Mouse (Mus musculus): Measurements from ENCODE around the gene Aqr.

Aqr gene

DNA sequence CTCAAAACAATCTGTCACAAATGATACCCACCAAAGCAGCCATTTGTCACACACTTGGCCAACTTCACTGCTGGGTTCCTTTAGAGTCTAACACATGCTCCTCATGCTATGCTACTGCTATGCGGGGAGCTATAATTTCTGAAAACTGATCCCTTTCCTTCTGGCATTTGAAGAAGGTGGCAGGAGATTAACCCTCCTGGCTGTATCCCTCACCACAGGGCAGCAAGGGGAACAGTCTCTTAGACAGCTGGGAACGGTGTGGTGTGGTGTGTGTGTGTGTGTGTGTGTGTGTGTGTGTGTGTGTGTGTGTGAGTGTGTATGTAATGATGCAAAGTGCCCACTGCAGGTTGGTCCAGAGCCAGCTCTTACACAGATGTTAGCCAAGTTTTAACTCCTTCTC lies 51.0 kb downstream of the Aqr start:
- DNase-seq (ENCODE audit: low read depth, low spot score): no peak

DNA sequence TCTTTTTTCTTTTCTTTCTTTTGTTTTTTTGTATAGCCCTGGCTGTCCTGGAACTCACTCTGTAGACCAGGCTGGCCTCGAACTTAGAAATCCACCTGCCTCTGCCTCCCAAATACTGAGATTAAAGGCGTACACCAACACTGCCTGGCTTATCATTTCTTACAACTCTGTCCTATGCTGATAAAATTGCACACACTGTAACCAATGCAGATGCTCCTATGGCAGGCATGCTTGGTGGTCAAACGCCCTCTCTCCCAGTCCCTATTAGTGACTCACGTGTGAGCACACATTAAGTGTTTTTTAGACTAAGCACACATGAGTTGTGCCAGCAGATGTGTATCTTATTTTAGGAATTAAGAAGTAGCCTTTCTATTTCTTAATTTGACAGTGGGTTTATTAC lies 53.5 kb downstream of the Aqr start:
- DNase-seq (ENCODE audit: low read depth, low spot score): no peak

DNA sequence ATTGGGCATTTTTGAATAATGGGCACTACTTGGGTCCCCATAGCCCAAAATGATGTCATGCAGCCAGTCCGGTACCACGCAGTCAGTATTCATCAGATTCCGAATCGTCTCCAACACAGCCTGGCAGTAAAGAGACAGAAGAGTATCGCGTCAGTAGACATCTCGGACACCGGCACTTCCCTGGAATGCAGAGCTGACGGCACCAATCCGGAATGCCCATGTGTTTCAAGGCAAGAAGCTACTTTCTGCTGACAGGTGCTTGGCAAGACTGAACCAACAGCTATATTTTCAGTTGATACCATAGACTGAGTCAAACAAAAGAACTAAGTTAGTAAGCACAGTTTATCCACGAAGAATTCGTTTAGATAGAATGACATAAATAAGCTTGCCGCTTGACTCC lies 56.2 kb downstream of the Aqr start:
- no peak for DNase-seq (ENCODE audit: low read depth, low spot score)

DNA sequence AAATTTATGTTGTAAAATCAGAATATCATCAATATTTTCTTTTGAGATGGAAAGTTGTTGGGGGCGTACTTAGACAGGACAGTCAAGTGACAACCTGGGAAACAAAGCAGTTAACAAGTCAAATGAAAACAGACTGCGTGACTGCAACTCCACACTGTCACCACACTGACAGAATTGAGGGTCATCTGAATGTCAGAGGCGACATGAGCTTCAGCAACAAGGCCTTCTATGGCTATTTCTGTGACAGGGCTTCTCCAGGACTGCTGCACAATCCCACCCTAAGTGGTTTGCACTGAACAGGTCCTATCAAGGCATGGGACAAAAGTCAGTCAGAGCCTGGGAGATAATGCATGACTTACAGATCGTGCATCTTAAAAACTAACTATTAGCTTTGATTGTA lies 63.5 kb downstream of the Aqr start:
- no peak for DNase-seq (ENCODE audit: low read depth, low spot score)

DNA sequence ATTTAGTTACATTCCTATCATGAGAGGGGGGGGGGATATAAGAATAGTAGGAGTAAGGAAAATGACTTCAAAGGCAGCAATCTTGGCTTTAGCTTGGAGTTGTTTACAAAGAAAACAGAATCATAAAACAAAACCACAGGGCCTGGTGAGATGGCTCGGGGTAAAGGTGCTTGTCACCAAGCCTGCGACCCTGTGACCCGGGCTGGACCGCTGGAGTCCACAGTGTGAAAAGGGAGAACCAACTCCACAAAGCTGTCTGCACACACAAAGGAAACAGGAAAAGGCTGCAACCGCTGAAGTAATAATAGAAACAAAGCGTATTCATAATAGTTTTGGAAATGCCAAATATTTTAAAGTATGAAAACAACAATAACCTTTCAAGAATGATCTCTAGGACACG lies 67.4 kb downstream of the Aqr start:
- DNase-seq (ENCODE audit: low read depth, low spot score): no peak

DNA sequence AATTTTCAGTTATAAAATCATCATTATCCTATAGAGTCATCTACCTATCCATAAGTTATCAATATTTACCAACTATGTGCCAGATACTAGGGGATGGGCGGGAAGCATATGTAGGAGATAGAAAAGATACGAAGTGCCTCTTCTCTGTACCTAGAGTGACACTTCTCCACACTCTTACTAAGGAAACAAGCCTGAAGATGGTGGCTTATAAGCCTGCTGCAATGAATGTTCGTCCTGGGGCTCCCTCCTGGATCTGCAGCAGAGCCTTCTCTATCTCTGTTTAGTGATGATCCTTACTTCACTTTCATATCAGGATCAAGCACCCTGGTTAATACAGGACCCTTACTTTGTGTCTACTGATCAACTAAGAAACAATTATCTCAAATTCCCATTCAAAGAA lies 69.2 kb downstream of the Aqr start:
- no peak for DNase-seq (ENCODE audit: low read depth, low spot score)

DNA sequence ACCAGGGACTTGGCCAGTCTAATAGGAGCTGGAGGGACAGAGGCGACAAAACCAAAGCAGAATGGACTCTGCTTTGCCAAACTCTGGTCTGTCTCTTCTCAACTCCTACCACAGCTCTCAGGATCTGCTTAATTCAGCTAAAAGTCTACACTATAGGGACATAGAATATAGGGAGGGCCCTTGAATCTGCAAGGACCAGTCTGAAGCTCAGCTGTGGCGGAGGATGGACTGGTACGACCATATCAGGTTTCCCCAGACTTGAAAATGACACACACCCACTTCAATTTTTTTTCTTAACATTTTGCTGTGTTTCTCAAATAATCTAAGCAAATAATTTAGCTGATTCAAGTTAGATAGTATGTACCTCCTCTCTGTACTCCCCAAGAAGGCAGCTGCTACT lies 69.6 kb downstream of the Aqr start:
- DNase-seq (ENCODE audit: low read depth, low spot score): no peak

DNA sequence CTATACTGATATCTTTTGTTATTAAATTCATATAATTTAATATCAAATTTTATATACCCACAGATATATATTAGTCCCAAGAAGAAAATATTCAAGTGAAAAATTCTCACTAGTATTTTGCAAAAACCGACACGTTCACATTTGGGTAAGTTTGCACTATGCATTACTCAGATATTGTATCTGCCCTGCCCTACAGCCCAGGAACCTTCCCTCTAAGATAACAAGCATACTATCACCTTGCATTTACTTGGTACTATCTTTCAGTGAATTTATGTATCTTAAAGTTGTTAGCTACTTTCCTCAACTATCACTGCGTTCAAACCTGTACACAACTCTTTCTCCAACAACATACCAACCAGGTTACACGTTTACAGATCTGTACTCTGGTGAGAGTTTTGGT lies 71.3 kb downstream of the Aqr start:
- DNase-seq (ENCODE audit: low read depth, low spot score): no peak

DNA sequence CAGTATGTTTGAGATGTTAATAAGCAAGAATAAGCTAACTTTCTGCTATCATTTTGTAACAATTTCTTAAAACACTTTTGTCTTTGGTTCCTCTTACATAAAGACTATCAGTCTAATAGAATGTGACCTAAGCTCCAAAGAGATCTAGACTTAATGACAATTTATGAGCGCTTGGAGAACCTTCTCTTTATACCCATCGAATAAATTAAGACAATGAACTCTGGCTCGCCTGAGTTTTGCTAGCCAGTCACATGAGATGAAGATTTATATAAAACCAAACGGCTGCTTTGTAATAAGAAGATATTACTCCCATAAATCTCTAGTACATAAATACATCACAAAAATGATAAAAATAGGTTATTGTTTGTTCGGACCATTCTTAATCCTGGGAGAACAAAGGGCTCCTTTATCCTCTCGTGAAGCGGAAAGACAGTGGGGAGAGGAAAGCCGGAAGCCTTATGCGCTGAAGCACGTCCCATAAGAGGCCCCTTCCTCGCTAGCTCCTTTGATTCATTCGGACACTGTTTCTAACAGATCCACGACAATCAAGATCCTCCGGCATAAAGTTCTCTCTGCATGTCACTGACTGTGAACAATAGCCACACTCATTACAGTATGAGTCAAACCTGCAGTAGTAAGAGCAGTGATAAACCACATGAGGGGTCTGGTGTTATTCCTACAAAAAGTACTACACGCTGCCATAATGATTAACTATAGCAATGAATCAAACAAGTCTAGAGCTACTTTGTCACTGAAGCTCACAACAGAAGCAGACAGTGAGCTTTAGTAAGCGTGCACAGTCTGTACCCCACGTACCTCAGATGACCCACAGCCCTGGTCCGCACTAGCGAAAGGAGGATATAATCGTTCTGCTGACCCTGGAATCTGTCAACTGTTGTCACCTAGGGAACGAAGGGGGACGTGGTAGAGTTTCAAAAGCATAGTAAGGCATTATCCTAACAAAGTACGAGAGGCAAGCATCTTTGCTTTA lies 79.2 kb downstream of the Aqr start:
- DNase-seq (ENCODE audit: low read depth, low spot score): no peak

DNA sequence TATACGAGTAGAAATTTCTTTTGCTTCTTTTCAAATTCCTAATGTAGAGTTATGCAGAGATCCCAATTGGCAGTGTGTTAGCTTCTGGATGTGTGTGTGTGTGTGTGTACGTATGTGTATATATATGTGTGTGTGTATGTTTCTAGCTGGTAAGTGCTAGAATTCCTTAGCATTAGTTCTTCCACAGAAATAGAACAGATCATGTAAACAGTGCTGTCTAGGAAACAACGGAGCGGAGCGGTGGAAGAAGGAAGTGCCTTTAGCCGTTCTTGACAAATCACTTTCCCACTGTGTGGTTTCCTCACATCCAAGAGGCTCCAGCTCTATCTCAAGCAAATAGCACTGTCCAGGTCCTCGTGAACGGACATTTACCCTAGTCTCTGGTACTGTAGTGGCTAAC lies 80.4 kb downstream of the Aqr start:
- DNase-seq (ENCODE audit: low read depth, low spot score): no peak

DNA sequence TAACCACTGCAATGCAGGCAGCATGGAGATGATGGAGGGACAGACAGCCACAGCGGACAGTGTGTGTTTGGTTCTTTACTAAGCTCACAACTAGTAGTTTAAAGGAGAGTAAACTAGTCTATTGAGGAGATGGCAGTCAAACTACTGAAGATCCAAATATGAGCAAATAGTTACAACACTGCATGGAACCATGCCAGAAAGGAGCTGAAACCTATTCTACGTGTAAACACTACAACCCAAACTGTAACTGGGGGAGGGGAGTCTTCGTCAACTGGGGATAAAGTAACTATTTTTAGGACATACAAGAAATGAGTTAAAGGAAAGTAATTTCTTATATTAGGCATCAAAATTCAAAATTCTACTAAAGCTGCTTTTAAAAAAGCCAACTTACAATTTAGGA lies 84.4 kb downstream of the Aqr start:
- DNase-seq (ENCODE audit: low read depth, low spot score): no peak

DNA sequence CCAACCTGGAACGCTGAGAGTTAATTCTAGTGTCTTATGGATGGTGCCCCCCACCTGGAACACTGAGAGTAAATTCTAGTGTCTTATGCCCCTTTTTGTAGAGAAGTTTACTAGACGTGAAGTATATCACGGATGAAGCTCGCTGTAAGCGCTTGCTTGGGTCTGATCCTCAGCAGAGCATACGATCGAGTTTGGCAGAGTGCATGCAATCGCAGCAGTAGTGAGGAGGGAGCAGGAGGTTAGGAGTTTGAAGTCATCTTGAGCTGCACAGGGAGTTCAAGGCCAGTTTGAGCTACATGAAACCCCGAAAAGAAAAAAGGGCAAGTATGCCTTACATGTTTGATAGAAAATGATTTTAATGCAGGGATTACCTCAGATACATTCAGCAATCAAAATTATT lies 86.0 kb downstream of the Aqr start:
- DNase-seq (ENCODE audit: low read depth, low spot score): no peak

DNA sequence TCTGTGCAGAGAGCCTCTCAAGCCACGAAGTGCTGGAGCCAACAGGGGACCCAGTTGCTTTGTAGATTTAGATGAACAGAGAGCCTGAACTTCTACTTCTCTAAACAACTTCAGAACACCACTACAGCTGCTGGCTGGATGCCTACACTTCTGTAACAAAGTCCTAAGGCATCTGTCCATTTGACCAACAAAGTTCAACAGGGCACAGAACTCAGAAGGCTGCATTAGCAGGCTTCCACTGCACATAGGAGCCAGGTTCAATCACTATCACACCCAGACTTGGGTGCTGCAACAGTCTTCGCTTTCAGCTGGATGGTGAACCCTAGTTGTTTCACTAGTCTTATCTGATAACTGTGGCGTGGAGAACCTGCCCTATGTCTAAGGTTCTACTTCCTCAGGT lies 87.0 kb downstream of the Aqr start:
- no peak for DNase-seq (ENCODE audit: low read depth, low spot score)

DNA sequence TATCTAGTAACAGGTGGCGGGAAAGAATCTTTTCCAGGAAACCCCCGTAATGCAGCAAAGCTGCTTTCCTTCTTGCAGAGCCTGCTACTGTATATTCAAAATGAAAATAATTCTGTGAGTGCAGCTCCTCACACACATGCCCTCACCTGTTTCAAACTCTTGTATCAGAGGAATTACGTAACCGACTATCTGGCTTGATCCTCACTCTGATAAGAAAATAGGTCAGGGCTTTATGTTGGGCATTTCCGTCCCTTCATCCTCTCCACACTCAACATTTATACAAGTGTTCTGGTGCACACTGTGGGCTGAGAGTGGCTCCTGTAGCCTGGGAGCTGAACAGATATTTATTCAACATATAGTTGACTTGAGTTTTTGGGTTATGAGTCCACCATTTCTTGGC lies 87.7 kb downstream of the Aqr start:
- no peak for DNase-seq (ENCODE audit: low read depth, low spot score)

DNA sequence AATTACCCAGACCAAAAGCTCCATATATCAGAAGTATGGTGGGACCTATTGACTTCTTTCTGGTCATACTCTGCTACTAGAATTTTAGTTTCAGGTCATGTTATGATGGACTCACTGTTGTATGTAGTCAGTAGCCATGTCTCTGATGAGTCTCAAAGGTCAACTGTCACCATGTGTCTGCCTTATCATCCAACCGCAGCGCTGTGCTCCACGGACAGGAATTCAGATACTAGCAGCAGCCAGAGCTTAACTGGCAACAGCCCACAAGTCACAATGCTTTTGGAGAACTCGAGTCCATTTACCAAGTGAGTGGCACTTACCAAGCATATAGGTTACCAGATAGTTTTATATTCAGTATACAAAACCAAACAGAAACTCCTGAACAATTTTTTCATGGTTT lies 89.2 kb downstream of the Aqr start:
- no peak for DNase-seq (ENCODE audit: low read depth, low spot score)

DNA sequence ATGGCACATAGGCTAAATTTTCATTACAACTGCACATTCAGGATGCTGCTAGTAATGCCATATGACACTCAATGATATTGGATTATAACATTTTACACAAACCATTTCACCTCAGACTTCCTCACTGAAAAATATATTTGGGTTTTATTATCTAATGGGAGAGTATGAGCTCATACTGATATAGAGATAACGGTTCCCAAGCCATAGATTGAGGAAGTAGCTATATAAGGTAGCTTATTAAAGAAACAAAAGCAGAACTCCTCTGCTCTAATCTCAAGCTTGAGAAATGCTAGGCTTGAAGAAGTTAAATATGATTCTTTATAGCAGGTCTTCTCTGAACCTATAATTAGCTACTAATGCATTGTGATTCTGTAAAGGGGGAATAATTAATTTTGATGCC lies 90.3 kb downstream of the Aqr start:
- no peak for DNase-seq (ENCODE audit: low read depth, low spot score)

DNA sequence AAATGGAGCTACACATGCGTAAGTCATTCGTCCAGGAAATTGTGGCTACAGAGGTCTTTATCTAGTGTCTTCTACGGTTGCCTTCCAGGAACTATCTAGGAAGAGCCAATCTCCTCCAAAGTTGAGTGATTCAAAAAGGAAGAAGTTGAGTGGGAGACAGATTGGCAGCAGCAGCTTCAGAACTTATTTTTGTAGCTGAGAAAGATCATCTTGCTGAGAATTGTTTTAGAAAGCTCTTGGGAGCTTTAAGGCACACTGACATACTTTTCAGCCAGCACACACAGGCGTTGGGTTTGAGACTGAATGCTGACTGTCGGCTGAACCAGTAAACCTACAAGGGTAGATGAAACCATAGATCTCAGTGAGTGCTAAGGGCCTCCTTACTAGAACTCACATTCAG lies 91.5 kb downstream of the Aqr start:
- no peak for DNase-seq (ENCODE audit: low read depth, low spot score)

DNA sequence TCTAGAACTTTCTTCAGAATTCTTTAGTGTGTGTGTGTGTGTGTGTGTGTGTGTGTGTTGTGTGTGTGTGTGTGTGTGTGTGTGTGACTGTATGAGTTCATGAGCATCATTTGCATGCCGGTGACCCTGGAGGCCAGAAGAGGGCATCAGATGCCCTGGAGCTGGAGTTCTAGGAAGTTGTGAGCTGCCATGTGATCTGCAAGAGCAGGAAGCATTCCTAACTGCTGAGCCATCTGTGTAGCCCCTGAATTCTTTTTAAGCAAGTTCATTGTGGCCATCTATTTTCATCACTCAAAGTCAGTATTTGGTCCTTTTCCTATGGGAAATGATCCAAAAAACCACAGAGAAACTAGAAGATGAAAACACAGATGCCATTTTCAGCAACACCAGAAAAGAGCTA lies 92.1 kb downstream of the Aqr start:
- DNase-seq (ENCODE audit: low read depth, low spot score): no peak

DNA sequence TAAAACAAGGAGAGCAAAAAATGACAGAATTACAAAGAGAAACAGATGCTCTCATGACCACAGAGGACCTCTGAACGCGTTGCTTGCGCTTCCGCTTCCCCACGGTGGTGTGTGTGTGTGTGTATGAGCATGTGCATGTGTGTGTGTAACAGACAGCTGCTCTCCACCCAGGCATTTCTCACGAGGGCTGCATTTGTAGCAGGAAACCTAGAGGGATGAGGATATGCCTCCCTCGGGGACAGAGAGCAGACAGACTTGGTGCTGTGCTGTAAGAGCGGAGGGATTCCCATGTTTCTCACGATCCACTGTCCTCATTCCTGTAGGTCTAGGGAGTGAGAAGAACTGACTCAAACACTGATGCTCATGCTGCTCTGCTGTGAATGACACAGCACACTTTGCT lies 93.2 kb downstream of the Aqr start:
- DNase-seq (ENCODE audit: low read depth, low spot score): no peak

DNA sequence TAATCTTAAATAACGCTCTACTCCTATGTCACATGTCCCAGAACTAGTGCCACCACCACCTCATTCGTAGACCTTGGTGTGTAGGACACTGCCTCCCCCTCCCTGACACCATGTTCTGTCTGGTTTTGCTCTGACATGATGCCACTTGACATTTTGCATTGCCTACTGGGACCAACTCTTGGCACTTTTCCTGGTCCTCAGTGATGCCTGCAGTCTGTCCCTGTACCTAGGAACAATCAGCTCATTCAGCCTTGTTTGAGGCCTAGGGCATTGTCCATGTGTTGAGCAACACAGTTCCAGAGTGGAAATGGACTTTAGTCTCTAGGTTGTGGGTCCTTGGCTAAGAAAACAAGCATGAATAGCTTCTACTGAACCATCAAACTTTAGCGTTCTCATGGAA lies 97.0 kb downstream of the Aqr start:
- no peak for DNase-seq (ENCODE audit: low read depth, low spot score)

DNA sequence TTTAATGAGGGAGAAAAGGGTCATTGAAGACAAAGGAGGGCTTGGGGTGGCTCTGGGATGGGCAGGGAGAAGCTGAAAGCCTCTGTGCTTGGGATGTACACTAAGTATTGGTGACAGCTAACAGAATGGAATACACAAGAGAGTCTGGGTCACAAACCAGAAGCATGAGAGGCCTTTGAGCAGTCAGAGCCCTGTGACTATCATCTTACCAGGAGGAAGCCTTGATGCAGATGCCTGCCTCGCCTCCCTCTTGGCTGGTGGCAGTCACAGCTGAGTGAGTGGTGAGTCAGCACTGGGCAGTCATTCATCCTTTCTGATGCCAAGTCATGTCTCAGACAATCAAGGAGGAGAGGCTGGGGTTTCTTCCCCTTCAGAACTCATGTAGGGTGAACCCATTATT lies 99.6 kb downstream of the Aqr start:
- no peak for DNase-seq (ENCODE audit: low read depth, low spot score)

DNA sequence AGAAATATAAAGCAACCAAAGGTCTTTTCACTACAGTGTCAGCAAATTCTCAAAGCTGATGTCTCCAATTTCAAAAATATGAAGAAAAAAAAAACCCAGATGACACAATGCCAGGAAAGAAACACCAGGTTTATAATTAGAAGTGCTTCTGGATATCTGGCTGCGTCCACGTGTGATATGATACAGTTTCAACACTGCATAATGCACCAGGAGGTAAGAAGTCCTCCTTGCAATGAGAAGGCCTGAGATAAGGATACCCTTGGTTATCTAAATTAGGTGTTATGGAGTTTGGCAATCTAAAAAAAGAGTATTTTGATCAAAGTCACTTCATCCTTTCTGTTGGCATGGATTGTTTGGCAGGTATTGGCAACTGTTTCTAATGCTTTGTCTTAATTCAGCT lies 114.9 kb downstream of the Aqr start:
- no peak for DNase-seq (ENCODE audit: low read depth, low spot score)

DNA sequence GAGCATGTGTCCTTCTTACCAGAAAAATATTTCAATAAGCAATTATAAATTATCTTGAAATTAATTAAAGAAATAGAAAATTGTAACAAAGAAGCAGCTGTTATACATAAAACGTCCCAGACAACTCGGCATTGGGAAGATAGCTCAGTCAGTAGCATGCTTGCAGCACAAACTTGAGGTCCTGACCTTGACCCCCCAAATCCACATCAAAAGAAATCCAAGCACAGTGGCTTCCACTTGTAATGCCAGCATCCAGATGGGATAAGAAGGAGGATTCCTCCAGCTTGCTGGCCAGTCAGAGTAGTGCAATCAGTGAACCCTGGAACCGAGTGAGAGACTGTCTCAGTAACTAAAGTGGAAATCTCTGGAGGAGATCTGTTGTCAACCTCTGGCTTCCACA lies 120.6 kb downstream of the Aqr start:
- DNase-seq (ENCODE audit: low read depth, low spot score): no peak

DNA sequence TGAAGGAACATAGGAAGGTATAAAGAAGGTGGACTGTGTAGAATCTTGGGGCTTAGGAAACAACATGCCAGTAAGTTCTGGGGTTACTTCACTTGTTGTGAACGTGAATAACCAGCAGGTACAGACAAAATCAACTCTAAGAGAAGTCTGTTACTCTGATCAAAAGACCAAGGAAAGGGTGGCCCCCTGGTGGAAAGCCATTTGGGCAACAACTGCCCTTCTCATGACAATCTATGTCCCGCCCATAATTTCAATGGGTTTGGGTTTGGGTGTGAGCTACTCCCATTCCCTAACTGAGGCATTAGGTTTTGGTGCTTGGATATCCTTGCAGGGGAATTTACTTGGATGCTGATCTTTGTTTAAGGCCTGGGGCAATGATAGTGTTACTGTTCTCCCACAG lies 122.8 kb downstream of the Aqr start:
- no peak for DNase-seq (ENCODE audit: low read depth, low spot score)

Data from embryo, embryonic 11.5 days (tissue).